Mouse (Mus musculus) liver, adult 2 months (tissue): ENCODE results near the gene Abraxas1.

Experiments
- CTCF ChIP-seq: fragments of 200-500 bp; IDR thresholded peaks from 2 replicates; pipeline ENCODE4 v1.5.1; 2011; ENCODE audit warnings: low read depth, low read length, control low read depth
- POLR2A ChIP-seq: fragments of 200-500 bp; IDR thresholded peaks from 2 replicates; pipeline ENCODE4 v1.6.1; 2011; ENCODE audit warnings: low read length, control low read depth; ENCODE audit not compliant: insufficient read depth; ENCODE audit errors: extremely low read depth

DNA sequence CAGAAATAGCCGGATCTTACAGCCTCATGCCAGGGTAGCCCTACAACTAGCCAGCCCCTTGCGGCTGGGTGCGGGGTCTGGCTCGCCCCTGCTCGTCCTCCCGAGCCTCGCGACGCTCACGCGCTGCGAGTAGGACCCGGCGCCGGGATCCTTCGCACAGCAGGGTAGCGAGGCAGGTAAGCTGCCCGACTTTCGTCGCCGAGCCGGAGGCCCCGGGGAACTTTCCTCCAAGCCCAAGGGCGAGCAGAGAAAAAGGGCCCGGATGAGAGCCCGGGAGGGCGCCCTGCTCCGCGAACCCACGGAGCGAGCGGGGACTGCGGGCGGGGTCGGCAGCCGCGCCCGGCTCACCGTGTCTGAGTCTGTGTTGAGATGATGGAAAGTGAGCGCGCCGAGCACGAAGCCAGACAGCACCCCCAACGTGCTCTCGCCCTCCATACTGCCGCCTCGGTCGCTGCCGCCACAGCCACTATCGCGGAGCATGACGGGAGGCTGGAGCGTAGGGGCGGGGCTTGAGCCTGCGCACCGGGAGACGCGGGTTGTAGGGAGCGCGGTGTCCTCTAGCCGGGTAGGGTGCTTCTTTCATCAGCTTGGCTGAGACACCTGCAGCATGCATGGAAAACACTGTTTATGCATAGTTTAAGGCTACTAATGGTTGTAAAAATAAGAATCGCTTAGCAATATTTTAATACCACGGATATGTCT, at the start of gene Abraxas1:
- TF ChIP-seq POLR2A (peak; percentile 66), CTCF (no peak)
